Mouse (Mus musculus): ENCODE measurements around the gene Slc24a4.

DNA sequence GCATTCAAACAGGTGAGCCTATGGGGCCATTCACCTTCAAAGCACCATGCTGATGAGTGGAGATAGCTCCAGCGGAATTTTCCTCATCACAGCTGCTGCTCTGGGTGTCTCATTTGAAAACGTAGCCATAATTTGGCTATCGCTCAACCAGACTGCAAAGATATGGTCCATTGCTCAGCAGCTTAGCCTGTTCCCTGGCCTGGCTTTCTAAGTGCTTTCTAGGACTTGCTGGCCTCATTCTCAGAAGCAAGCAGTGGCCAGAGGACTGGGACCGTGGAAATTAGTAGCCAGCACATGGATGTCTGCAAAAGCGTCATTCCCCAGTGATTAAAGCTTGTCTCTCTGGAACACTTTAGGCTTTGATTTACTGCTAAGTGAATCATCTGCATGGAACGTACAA, 107.8 kb downstream of the Slc24a4 start:
- TF ChIP-seq CTCF (IDR thresholded peaks at IDR 0.05; ENCODE audit: low read depth, low read length) (no peak), GATA1 (IDR thresholded peaks at IDR 0.05; ENCODE audit: borderline replicate concordance, low read length) (no peak), POLR2AphosphoS5 (IDR thresholded peaks at IDR 0.05; ENCODE audit: insufficient replicate concordance, low read depth, low read length) (no peak)

Measured in G1E (cell line).